ENCODE assay signal across 8 mouse cellular contexts in the genomic region with DNA sequence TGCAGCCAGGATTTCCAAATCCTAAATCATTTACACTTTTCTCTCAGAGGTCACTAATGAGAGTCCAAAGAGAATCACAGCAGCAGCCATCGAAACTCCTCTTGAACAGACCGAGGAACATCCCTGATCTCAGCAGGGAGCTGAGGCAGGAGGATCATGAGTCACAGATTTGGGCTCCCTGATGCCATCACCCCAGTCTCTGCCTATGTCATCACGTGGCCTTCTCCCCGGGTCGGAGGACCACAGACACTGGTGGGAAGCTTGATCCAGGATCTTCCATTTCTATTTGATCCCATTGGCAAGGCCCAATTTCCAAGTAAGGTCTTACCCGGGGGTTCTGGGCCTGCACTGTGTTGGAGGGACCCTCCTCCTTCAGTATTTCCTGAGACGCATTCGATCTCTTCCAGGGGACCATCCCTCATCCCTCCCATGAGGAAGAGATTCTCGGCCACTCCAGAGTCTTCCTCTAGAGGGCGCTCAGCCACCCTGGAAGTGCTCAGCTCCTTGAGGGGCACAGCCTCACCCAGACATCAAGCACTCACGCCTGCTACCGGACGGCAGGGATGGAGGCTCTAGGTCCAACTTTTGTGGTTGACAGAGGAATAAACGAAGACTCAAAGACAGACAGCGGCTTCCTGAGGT. TPM values are rescaled to one million over a fixed set of nuclear protein-coding genes. Genes with fewer than 3 reads are reported as not detected.
DNase-seq lines count a peak whose midpoint lies in the region; ATAC-seq lines count a peak whose summit lies in the region.

No protein-coding gene starts in this region.

- peak; percentile 68 for DNase-seq in gastrocnemius, adult 18-20 months (ENCODE audit: low spot score)
- DNase-seq in gastrocnemius, postnatal 25 days = no peak
- DNase-seq in cerebellum, postnatal 4 days (ENCODE audit: low spot score in 2 of 2) = peak; percentile 44 to 80
- DNase-seq in gastrocnemius, postnatal 14 days = peak; percentile 75
- DNase-seq in induced T-regulatory cell, adult 2 months (ENCODE audit: low read depth) = peak; percentile 86
- peak; percentile 66 to 77 for DNase-seq in left cerebral cortex, postnatal 14 days (ENCODE audit: low spot score in 2 of 2)
- DNase-seq in skeletal muscle tissue, adult 2 months (ENCODE audit: low read depth, low spot score) = peak; percentile 54

- H3K27me3 ChIP-seq in midbrain, embryonic 12.5 days = no peaks in the 10 kb centered on the region

- intact Hi-C loops in gastrocnemius, postnatal 14 days (cut with DNase I; ENCODE audit: low total_unique reads) = loop anchor here (2.0 to 10.0 kb wide), 4 partner anchors 71 to 381 kb away; a partner anchor contains a TSS
- intact Hi-C loops in left cerebral cortex, postnatal 14 days (cut with DNase I) = loop anchor here (1.0 kb wide), 1 partner anchor 73 kb away; no protein-coding TSS in a partner anchor

- H3K4me2 ChIP-seq in midbrain, embryonic 12.5 days (replicated peaks) = no peak overlapping the region

- no peaks in the 10 kb centered on the region for H3K4me1 ChIP-seq in midbrain, embryonic 12.5 days

- ATAC-seq in midbrain, embryonic 12.5 days (ENCODE audit: low FRiP score, low read depth) = peak; percentile 66

- H3K36me3 ChIP-seq in midbrain, embryonic 12.5 days = no peaks in the 10 kb centered on the region

- H3K9me3 ChIP-seq in midbrain, embryonic 12.5 days = no peaks in the 10 kb centered on the region

- H3K4me3 ChIP-seq in midbrain, embryonic 12.5 days = no peak overlapping the region

- WGBS in midbrain, embryonic 12.5 days = 24% methylated on average over 15 of the region's 15 CpGs

- H3K27ac ChIP-seq in midbrain, embryonic 12.5 days (replicated peaks) = no peak overlapping the region

- H3K9ac ChIP-seq in midbrain, embryonic 12.5 days (replicated peaks) = no peak overlapping the region

RNA-seq across cellular contexts. Expression of a gene that starts 24.8 kb away (rescaled TPM):
- 1 to 10 TPM; 2.4 to 3.4 TPM for total RNA-seq in gastrocnemius, adult 18-20 months (2021)
- total RNA-seq in gastrocnemius, postnatal 25 days (2021) = 1 to 10 TPM; 4.2 to 4.4 TPM
- total RNA-seq in gastrocnemius, postnatal 14 days (2021) = 10 to 100 TPM in 1 of 2 experiments, 1 to 10 TPM in 1; 7.6 to 10.9 TPM
- 100 to 1,000 TPM; 180 to 190 TPM for total RNA-seq in left cerebral cortex, postnatal 14 days (2021)
- polyA plus RNA-seq in midbrain, embryonic 12.5 days (2016; fragmentation: Nextera tagmentation; extraction: Ambion mirVana) = 106 and 113 TPM in 2 replicates

RNA-seq across cellular contexts. Expression of a gene that starts 30.0 kb away (rescaled TPM):
- 10 to 100 TPM in 1 of 2 experiments, 1 to 10 TPM in 1; 8.7 to 10.7 TPM for total RNA-seq in gastrocnemius, adult 18-20 months (2021)
- 10 to 100 TPM in 1 of 2 experiments, 1 to 10 TPM in 1; 10.0 to 10.1 TPM for total RNA-seq in gastrocnemius, postnatal 25 days (2021)
- total RNA-seq in gastrocnemius, postnatal 14 days (2021) = 10 to 100 TPM; 17.0 to 19.2 TPM
- total RNA-seq in left cerebral cortex, postnatal 14 days (2021) = 10 to 100 TPM in 1 of 2 experiments, 1 to 10 TPM in 1; 8.0 to 10.0 TPM
- 39.5 and 42.4 TPM in 2 replicates for polyA plus RNA-seq in midbrain, embryonic 12.5 days (2016; fragmentation: Nextera tagmentation; extraction: Ambion mirVana)

Comparison
In these comparisons a context has a peak if more than half of its experiments do, and no peak if none do; other contexts are left out.
1. RNA of a gene that starts 24.8 kb away (total RNA-seq): 180 to 190 TPM in left cerebral cortex, postnatal 14 days; 7.6 to 10.9 TPM in gastrocnemius, postnatal 14 days, 4.2 to 4.4 TPM in gastrocnemius, postnatal 25 days and 2.4 to 3.4 TPM in gastrocnemius, adult 18-20 months; every median in the first group is over 10 times any median in the second.